Mouse (Mus musculus) colon, adult 2 months (tissue): Measurements from ENCODE around the gene Oscar. TPM values are rescaled to one million over a fixed set of nuclear protein-coding genes. Genes with fewer than 3 reads are reported as not detected.

Experiments
- polyA plus RNA-seq: library from polyadenylated mRNA; depleted of rRNA; stranded (reverse); fragments of >200 nt; gene quantifications from 2 replicates; pipeline ENCODE4 v1.2.3, GENCODE M21; 2012; rRNA removed

Oscar gene
- polyA plus RNA-seq: 0.12 TPM in 1 of 2 replicates, not detected in the other

DNA sequence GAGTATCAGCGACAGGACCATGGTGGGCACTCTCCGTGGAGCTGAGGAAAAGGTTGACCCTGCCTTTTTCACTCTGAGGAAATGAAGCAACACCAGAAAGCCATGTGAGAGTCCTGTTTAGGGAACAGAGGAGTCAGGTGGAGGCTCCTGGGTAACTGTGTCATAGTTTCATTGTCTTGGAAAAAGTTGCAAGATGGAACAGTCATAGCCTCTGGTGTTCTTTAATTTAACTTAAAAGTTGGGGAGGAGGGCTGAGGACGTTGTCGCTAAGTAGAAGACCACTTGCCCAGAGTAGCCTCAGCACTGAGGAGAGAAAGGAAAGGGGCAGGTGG lies at the start of gene Oscar:
Gene Oscar (minus strand): TSS at position 101 of the 332 bp plus-strand sequence.

DNA sequence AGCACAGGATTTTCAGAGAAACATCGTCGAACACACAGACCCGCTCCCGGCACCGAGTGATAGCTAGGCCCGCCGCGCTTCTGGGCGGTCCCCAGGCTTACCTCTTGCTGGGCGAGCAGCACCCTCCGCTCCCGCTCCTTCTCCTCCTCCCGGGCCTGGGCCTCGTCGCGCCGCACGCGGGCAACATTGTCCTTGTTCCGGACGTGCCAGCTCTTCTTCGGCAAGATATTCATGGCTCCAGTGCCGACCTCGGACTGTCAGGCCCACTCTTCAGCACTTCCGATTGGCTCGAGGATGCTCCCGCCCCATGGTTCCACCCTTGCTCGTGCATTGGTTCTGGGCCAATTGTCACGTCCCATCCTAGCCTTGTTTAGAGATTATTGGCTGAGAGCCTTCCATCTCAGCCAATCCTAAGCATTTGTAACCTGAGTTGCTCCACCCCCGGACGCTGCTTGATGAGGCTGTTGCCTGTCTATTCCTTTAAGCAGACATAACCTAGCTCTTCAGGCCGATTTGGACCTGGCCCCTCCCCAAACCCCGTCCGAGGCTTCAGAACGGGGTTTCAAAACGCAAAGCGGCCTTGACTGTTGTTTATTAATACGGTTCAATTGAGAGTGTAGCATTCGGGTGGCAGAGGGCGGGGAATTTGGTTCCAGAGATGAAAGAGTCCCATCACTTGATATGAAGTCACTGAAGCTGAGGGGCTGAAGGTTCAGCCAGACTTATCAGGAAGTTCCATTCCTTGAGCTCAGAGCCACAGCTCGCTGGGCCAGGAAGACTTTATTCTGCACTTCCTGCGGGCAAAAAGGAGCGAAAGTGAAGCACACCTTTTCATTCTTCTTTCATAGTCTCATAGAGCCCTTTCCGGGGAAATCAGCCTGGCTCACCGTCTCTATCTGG lies 49.5 kb upstream of the Oscar start, which contains the start of gene Leng1:
Gene Leng1 (minus strand): TSS at position 626 of the 900 bp plus-strand sequence.

DNA sequence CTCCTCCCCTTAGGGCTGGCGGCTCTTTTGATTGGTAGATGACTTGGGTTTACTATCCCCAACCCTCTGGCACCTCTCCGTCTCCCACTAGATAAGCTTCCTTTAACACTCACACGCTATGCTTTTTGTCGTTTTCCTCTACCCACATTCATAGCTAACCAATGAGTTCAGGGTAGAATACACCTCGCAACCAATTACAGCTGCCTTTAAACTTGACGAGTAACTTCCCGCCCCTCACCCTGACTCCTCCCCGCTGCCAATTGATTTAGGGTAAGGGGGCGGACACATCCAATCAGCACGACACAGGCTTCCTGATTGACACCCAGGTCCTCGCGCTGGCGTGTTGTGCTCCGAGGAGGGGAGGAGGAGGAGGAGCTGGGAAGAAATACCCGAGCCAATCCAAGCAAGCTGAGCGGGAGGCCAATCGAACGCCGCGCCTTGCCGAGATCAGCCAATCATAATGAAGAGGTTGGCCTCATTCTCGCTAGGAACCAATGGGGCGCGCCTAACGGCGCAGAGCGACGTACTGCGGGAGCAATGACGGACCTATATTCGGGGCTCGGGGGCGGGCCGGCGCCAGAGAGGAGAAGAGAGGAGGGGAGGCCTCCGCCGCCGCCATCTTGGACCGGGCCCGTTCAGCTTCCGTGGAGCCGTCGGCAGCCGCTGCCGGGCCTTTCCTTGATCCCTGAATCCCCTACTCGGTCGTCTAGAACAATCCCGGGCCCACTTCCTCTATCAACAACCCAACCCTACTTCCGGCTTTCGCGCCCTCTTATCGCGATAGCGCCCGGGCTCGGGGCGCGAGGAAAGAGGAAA lies 28.9 kb upstream of the Oscar start, which contains the start of gene Cnot3:
Gene Cnot3 (plus strand): TSS at position 597 of the 816 bp plus-strand sequence.

DNA sequence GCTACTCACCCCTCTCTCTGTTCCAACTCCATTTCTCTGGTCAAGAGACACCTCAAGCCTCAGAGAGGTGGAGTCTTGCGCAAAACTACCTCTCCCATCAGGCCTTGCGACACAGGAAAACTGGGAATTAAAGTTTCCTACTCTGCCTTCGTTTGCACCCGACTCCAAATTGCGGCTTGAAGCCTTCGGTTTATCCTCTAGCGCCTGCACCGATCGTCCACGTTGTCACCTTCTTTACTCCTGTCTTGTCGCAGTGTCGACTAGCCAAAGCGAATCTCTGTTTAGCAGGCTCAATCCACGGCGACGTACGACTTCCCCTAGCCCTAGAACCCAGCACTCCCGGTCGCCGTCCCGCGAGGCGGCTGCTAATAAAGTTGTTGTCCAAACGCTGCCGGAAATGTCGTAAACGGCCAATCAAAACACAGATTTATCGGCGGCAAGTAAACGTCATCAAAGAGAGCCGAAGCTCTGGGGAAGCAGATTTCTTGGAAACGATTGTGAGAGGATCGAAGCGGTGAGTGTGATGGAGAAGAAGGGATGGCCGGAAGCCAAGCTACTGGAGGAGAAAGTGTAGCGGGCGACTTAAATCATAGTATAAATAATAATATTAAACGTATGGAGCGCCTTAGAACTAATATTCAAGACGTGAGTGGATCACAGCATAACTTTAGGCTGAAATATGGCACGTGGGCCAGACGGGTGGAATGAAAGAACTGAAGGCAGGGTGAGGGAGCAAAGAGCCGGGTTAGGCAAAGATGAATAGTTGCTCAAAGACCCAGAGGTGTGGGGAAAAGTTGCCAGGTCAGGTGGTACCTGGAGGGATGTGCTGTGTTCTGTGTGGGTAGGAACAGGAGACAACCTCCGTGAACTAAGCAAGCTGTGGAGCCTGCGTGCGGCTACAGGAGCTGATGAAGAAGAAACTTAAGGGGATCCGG lies 13.9 kb upstream of the Oscar start, which contains the start of the genes Tfpt and Prpf31:
Gene Tfpt (minus strand): TSS at position 387 of the 935 bp plus-strand sequence.
Gene Prpf31 (plus strand): TSS at position 443 of the 935 bp plus-strand sequence.

DNA sequence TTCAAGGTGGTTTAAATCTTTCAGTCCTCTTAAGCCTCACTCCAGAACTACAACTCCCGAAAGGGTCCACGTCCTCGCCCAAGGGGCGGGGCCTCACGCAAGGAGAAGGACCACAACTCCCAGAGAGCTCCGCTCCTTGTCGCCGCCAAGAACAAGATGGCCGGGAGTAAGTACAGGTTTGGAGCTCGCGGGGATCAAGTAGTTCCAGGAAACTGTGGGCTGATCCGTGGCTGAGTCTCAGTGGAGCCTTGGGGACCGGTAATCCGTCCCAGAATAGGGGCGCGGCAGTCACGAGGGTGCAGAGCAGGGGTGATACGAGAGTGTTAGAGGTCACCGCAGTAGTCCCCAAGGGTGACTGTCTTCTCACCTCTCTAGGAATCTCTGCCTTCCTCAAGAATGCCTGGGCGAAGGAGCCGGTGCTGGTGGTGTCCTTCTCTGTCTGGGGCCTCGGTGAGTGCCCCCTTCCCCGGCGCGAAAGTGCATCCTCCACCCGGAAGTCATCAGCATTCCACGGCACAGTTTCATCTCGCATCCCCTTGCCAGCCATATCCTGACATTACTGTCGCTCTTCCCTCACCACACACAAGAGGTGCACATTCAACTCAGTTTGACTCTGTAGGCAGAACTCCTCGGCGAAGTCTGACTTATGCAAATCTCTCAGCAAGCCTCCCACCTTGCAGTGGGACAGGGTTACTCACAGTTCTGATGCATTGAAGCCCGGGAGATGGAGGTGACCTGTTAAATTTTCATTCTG lies 1.5 kb upstream of the Oscar start, which contains the start of gene Ndufa3:
Gene Ndufa3 (plus strand): TSS at position 132 of the 754 bp plus-strand sequence.

Other genes with a start within 250 kb of the Oscar start
- 0.13 and 0.15 TPM in 2 replicates for gene Cacng8, start 225.5 kb downstream of the Oscar start, polyA plus RNA-seq
- gene Cacng6, start 192.0 kb downstream of the Oscar start, polyA plus RNA-seq: 0.14 TPM in 1 of 2 replicates, not detected in the other
- 0.07 TPM in 1 of 2 replicates, not detected in the other for gene Tarm1, start 113.5 kb downstream of the Oscar start, polyA plus RNA-seq
- gene Ndufa3, start 1.2 kb upstream of the Oscar start, polyA plus RNA-seq: 264 and 306 TPM in 2 replicates
- 4.4 and 7.8 TPM in 2 replicates for gene Tfpt, start 13.8 kb upstream of the Oscar start, polyA plus RNA-seq
- gene Prpf31, start 13.8 kb upstream of the Oscar start, polyA plus RNA-seq: 20.8 and 21.0 TPM in 2 replicates
- 67.6 and 81.1 TPM in 2 replicates for gene Cnot3, start 29.1 kb upstream of the Oscar start, polyA plus RNA-seq
- gene Leng1, start 49.7 kb upstream of the Oscar start, polyA plus RNA-seq: 4.5 and 5.2 TPM in 2 replicates
- 360 and 471 TPM in 2 replicates for gene Tmc4, start 61.4 kb upstream of the Oscar start, polyA plus RNA-seq
- 114 and 116 TPM in 2 replicates for gene Tsen34, start 76.7 kb upstream of the Oscar start, polyA plus RNA-seq
- gene Mboat7, start 77.4 kb upstream of the Oscar start, polyA plus RNA-seq: 65.3 and 67.6 TPM in 2 replicates
- gene Rps9, start 87.8 kb upstream of the Oscar start, polyA plus RNA-seq: 1,246 and 1,381 TPM in 2 replicates
- 5.3 and 5.5 TPM in 2 replicates for gene Pirb, start 104.2 kb upstream of the Oscar start, polyA plus RNA-seq
- gene Gm15448, start 209.5 kb upstream of the Oscar start, polyA plus RNA-seq: 0.05 and 0.28 TPM in 2 replicates
- 0.14 and 0.41 TPM in 2 replicates for gene Pira2, start 228.9 kb upstream of the Oscar start, polyA plus RNA-seq